Mouse (Mus musculus) heart, embryonic 16.5 days (tissue): ENCODE results near the gene Adh5. TPM values are rescaled to one million over a fixed set of nuclear protein-coding genes. Genes with fewer than 3 reads are reported as not detected.
A peak's percentile ranks its signal among the peaks of the same experiment; 100 is the strongest.

Experiments
- ATAC-seq: fragments of 200-750 bp; cut with Nextera tagmentation; replicated peaks from 2 replicates; pipeline ENCODE4 v1.8.0; 2017; ENCODE audit warnings: moderate number of reproducible peaks; ENCODE audit not compliant: insufficient read depth, low FRiP score; ENCODE audit errors: extremely low read depth
- H3K27ac ChIP-seq: fragments of 300-500 bp; sonication (generic); 2 replicates; pipeline ENCODE4 v1.5.1; 2014; ENCODE audit warnings: mild to moderate bottlenecking, low read length, control low read depth, moderate library complexity
- H3K27me3 ChIP-seq: fragments of 300-500 bp; sonication (generic); 2 replicates; pipeline ENCODE4 v1.6.1; 2014; ENCODE audit warnings: low read length, mixed read lengths; ENCODE audit not compliant: control insufficient read depth, insufficient read depth
- H3K36me3 ChIP-seq: fragments of 300-500 bp; sonication (generic); 2 replicates; pipeline ENCODE4 v1.6.1; 2014; ENCODE audit not compliant: control insufficient read depth, insufficient read depth
- H3K4me1 ChIP-seq: fragments of 300-500 bp; sonication (generic); 2 replicates; pipeline ENCODE4 v1.6.1; 2014; ENCODE audit warnings: low read length, mixed read lengths; ENCODE audit not compliant: control insufficient read depth, insufficient read depth
- H3K4me2 ChIP-seq: fragments of 300-500 bp; sonication (generic); 2 replicates; pipeline ENCODE4 v1.6.1; 2014; ENCODE audit warnings: low read depth, mild to moderate bottlenecking, control low read depth, low read length
- H3K4me3 ChIP-seq: fragments of 300-500 bp; sonication (generic); 2 replicates; pipeline ENCODE4 v1.5.1; 2014; ENCODE audit warnings: mild to moderate bottlenecking, control low read depth, low read length
- H3K9ac ChIP-seq: fragments of 300-500 bp; sonication (generic); 2 replicates; pipeline ENCODE4 v1.6.1; 2014; ENCODE audit warnings: low read length, control low read depth
- H3K9me3 ChIP-seq: fragments of 300-500 bp; sonication (generic); replicated peaks from 2 replicates; pipeline ENCODE4 v1.6.1; 2016; ENCODE audit warnings: low read length; ENCODE audit not compliant: control insufficient read depth
- WGBS: fragments of 180-500 bp; shearing (Covaris S2); extraction: QIAGEN DNeasy Blood & Tissue Kit; methylation state at CpG from one replicate; pipeline ENCODE4 v1.1.7; 2014; 5-methylcytosine and 5-hydroxymethylcytosine counted together
- polyA plus RNA-seq: library from polyadenylated mRNA; unstranded; fragments of >200 nt; fragmentation: Nextera tagmentation; extraction: Ambion mirVana; gene quantifications from 2 replicates; pipeline ENCODE4 v1.2.1, GENCODE M21; 2015

The Adh5 gene
- polyA plus RNA-seq, 1 experiment from 2014 or later, result 191 TPM

- no peak for ATAC-seq
- H3K4me2 ChIP-seq, result no peak overlapping the region
- H3K4me3 ChIP-seq, result no peak overlapping the region
- no peaks in the 10 kb centered on the region for H3K4me1 ChIP-seq
- 82% methylated on average over 3 of the region's 3 CpGs for WGBS
- H3K9me3 ChIP-seq, result no peaks in the 10 kb centered on the region
- H3K27me3 ChIP-seq, result no peaks in the 10 kb centered on the region
- H3K36me3 ChIP-seq, result no peaks in the 10 kb centered on the region
- no peak overlapping the region for H3K9ac ChIP-seq
- no peak overlapping the region for H3K27ac ChIP-seq
Observed at GRCm38 (mm10) chr3:138420385-138420784, 22.5 kb upstream of the Adh5 start.

- no peak overlapping the region for H3K4me2 ChIP-seq
- 56% methylated on average over 2 of the region's 2 CpGs for WGBS
- H3K36me3 ChIP-seq, result no peaks in the 10 kb centered on the region
- no peak overlapping the region for H3K4me3 ChIP-seq
- H3K4me1 ChIP-seq, result no peaks in the 10 kb centered on the region
- H3K27ac ChIP-seq, result no peak overlapping the region
- no peaks in the 10 kb centered on the region for H3K9me3 ChIP-seq
- no peak for ATAC-seq
- H3K9ac ChIP-seq, result no peak overlapping the region
- H3K27me3 ChIP-seq, result no peaks in the 10 kb centered on the region
Observed at GRCm38 (mm10) chr3:138423664-138424063, 19.2 kb upstream of the Adh5 start.

- Histone ChIP-seq H3K36me3 (no peaks in the 10 kb centered on the region), H3K27me3 (no peaks in the 10 kb centered on the region), H3K4me1 (no peaks in the 10 kb centered on the region), H3K9me3 (no peaks in the 10 kb centered on the region), H3K27ac (no peak overlapping the region), H3K9ac (no peak overlapping the region), H3K4me2 (no peak overlapping the region), H3K4me3 (no peak overlapping the region)
- ATAC-seq, result no peak
- WGBS, result 55% methylated on average over 4 of the region's 4 CpGs
Observed at GRCm38 (mm10) chr3:138424247-138424646, 18.6 kb upstream of the Adh5 start.

GRCm38 (mm10) chr3:138430360-138430976 is 12.4 kb upstream of the Adh5 start:
- Histone ChIP-seq H3K9me3 (no peaks in the 10 kb centered on the region), H3K27ac (no peak overlapping the region), H3K27me3 (no peaks in the 10 kb centered on the region), H3K36me3 (no peaks in the 10 kb centered on the region), H3K4me2 (no peak overlapping the region), H3K4me1 (no peaks in the 10 kb centered on the region), H3K4me3 (no peak overlapping the region), H3K9ac (no peak overlapping the region)
- no peak for ATAC-seq
- 51% methylated on average over 6 of the region's 6 CpGs for WGBS

- H3K27ac ChIP-seq, result no peak overlapping the region
- ATAC-seq, result no peak
- no peaks in the 10 kb centered on the region for H3K27me3 ChIP-seq
- no peak overlapping the region for H3K4me2 ChIP-seq
- no peaks in the 10 kb centered on the region for H3K36me3 ChIP-seq
- no peak overlapping the region for H3K9ac ChIP-seq
- peaks cover 3% of the 10 kb centered on the region; the same call in 1 of the 2 replicates for H3K9me3 ChIP-seq
- H3K4me1 ChIP-seq, result no peaks in the 10 kb centered on the region
- 61% methylated on average over 2 of the region's 2 CpGs for WGBS
- no peak overlapping the region for H3K4me3 ChIP-seq
Observed at GRCm38 (mm10) chr3:138431835-138432234, 11.1 kb upstream of the Adh5 start.

- WGBS, result 65% methylated on average over 3 of the region's 3 CpGs
- Histone ChIP-seq H3K4me1 (peaks cover 4% of the 10 kb centered on the region), H3K36me3 (no peaks in the 10 kb centered on the region), H3K4me2 (no peak overlapping the region), H3K4me3 (no peak overlapping the region), H3K27me3 (no peaks in the 10 kb centered on the region), H3K9ac (no peak overlapping the region), H3K27ac (no peak overlapping the region), H3K9me3 (peaks cover 3% of the 10 kb centered on the region; the same call in 1 of the 2 replicates)
- ATAC-seq, result no peak
Observed at GRCm38 (mm10) chr3:138438716-138439115, 4.2 kb upstream of the Adh5 start.

GRCm38 (mm10) chr3:138442203-138442602 is 690 bp upstream of the Adh5 start:
- Histone ChIP-seq H3K4me1 (peaks cover 11% of the 10 kb centered on the region), H3K4me3 (peak overlapping the region; percentile 87), H3K9me3 (no peaks in the 10 kb centered on the region), H3K36me3 (peaks cover 11% of the 10 kb centered on the region; the same call in 1 of the 2 replicates), H3K4me2 (peak overlapping the region; percentile 99), H3K27ac (peak overlapping the region; percentile 66), H3K27me3 (no peaks in the 10 kb centered on the region), H3K9ac (peak overlapping the region; percentile 81)
- 4% methylated on average over 9 of the region's 9 CpGs for WGBS
- ATAC-seq, result no peak

GRCm38 (mm10) chr3:138443465-138443771 is 525 bp downstream of the Adh5 start:
- ATAC-seq, result no peak
- Histone ChIP-seq H3K9ac (peak overlapping the region; percentile 94), H3K4me2 (peak overlapping the region; percentile 79), H3K9me3 (no peaks in the 10 kb centered on the region), H3K27ac (peak overlapping the region; percentile 91), H3K36me3 (peaks cover 17% of the 10 kb centered on the region), H3K4me1 (peaks cover 14% of the 10 kb centered on the region), H3K27me3 (no peaks in the 10 kb centered on the region), H3K4me3 (peak overlapping the region; percentile 87)
- 3% methylated on average over 9 of the region's 9 CpGs for WGBS

GRCm38 (mm10) chr3:138448077-138448860 is 5.4 kb downstream of the Adh5 start:
- 0 out of 2 replicates have a peak overlapping the region, but pooled peaks have one; percentile 7 for H3K27ac ChIP-seq
- H3K36me3 ChIP-seq, result peaks cover 47% of the 10 kb centered on the region
- H3K27me3 ChIP-seq, result no peaks in the 10 kb centered on the region

More at GRCm38 (mm10) chr3:138448077-138448860, 5.4 kb downstream of the Adh5 start:
- H3K4me1 ChIP-seq, result peaks cover 10% of the 10 kb centered on the region
- H3K4me2 ChIP-seq, result no peak overlapping the region
- H3K9me3 ChIP-seq, result no peaks in the 10 kb centered on the region
- no peak for ATAC-seq
- no peak overlapping the region for H3K9ac ChIP-seq
- H3K4me3 ChIP-seq, result no peak overlapping the region
- WGBS, result 56% methylated on average over 12 of the region's 12 CpGs
